Mouse (Mus musculus) intestine, postnatal 0 days (tissue): Measurements from ENCODE around the gene Surf1. TPM values are rescaled to one million over a fixed set of nuclear protein-coding genes. Genes with fewer than 3 reads are reported as not detected.
A peak's percentile ranks its signal among the peaks of the same experiment; 100 is the strongest.
"Not testable (repeated sequence)": the region's sequence is repeated elsewhere in the genome, so short reads cannot be mapped to it uniquely, and the experiment has no call there.

Source experiments
- ATAC-seq: fragments of 200-750 bp; cut with Nextera tagmentation; 2 replicates; pipeline ENCODE4 v1.8.0; 2017; ENCODE audit warnings: mild to moderate bottlenecking, moderate TSS enrichment, moderate library complexity
- H3K27ac ChIP-seq: fragments of 300-500 bp; sonication (generic); 2 replicates; pipeline ENCODE4 v1.5.1; 2014; ENCODE audit warnings: mild to moderate bottlenecking, low read depth, low read length, moderate library complexity
- H3K27me3 ChIP-seq: fragments of 300-500 bp; sonication (generic); replicated peaks from 2 replicates; pipeline ENCODE4 v1.6.1; 2014; ENCODE audit warnings: low read length, mixed read lengths; ENCODE audit not compliant: control insufficient read depth, insufficient read depth
- H3K36me3 ChIP-seq: fragments of 300-500 bp; sonication (generic); 2 replicates; pipeline ENCODE4 v1.6.1; 2014; ENCODE audit warnings: mild to moderate bottlenecking, moderate library complexity; ENCODE audit not compliant: control insufficient read depth, insufficient read depth
- H3K4me1 ChIP-seq: fragments of 300-500 bp; sonication (generic); replicated peaks from 2 replicates; pipeline ENCODE4 v1.6.1; 2014; ENCODE audit warnings: antibody characterized with exemption, low read length, mixed read lengths; ENCODE audit not compliant: control insufficient read depth, insufficient read depth
- H3K4me2 ChIP-seq: fragments of 300-500 bp; sonication (generic); replicated peaks from 2 replicates; pipeline ENCODE4 v1.6.1; 2014; ENCODE audit warnings: low read depth, mild to moderate bottlenecking, moderate library complexity
- H3K4me3 ChIP-seq: fragments of 300-500 bp; sonication (generic); 2 replicates; pipeline ENCODE4 v1.5.1; 2014; ENCODE audit warnings: low read depth, low read length
- H3K9ac ChIP-seq: fragments of 300-500 bp; sonication (generic); 2 replicates; pipeline ENCODE4 v1.6.1; 2014; ENCODE audit warnings: mild to moderate bottlenecking, low read depth, low read length
- H3K9me3 ChIP-seq: fragments of 300-500 bp; sonication (generic); 2 replicates; pipeline ENCODE4 v1.6.1; 2016; ENCODE audit warnings: mixed run types; ENCODE audit not compliant: control insufficient read depth
- CTCF ChIP-seq: sonication (generic); IDR thresholded peaks from 2 replicates; pipeline ENCODE4 v1.5.1; 2016; ENCODE audit warnings: low read depth, mild to moderate bottlenecking, control low read depth, antibody characterized with exemption, moderate library complexity
- WGBS: fragments of 180-500 bp; shearing (Covaris S2); extraction: QIAGEN DNeasy Blood & Tissue Kit; methylation state at CpG from one replicate; pipeline ENCODE4 v1.1.7; 2014; 5-methylcytosine and 5-hydroxymethylcytosine counted together
- polyA plus RNA-seq: library from polyadenylated mRNA; unstranded; fragments of >200 nt; fragmentation: Nextera tagmentation; extraction: Ambion mirVana; gene quantifications from 2 replicates; pipeline ENCODE4 v1.2.1, GENCODE M21; 2015

Gene Surf1
- polyA plus RNA-seq, 1 experiment from 2014 or later: 65.3 TPM

DNA sequence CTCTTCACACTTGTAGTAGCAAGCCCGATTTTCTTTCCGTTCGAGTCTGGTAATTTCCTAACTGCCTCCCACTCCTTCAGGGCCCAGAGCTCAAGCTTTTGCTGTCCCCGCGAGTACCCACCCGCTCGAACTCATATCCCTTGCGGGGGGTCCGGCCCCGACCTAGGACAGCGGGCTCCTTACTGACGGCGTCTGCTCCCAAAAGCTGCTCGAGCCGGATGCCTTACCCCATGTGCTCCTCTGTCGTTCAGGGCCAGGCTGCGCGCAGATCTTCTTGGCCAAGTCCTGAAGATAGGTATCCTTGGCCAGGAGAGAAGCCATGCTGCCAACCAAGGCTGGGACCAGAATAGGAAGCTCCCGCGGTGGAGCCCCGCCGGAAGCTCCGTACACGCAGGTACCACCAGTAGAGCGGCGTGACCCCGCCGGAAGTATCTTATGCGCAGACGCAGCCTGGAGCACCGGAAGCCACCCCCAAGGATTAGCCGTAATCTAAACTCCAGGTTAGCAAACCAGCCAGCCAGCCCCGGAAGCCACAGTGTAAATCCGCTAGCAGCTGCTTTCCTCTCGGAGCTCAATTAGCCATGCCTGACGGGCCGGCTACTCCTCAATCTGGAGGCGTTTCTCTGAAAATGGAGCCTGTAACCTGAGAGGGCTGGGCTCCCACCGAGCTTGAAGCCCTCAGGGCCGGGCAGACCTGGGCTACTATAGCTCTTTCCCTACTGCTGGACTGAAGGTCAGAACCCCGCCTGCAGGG, 13.7 kb downstream of the Surf1 start, which contains the start of gene Surf6:
Gene Surf6 (minus strand): TSS at position 413 of the 754 bp plus-strand sequence.
- TF ChIP-seq CTCF: no peak
- Histone ChIP-seq H3K36me3 (peaks cover 37% of the 10 kb centered on the region), H3K27ac (peak within 1 kb of the TSS; percentile 84), H3K27me3 (no peaks in the 10 kb centered on the region), H3K4me1 (peaks cover 7% of the 10 kb centered on the region; the same call in 1 of the 2 replicates), H3K9ac (peak within 1 kb of the TSS; percentile 71), H3K9me3 (no peaks in the 10 kb centered on the region), H3K4me2 (peak within 1 kb of the TSS; percentile 89), H3K4me3 (peak within 1 kb of the TSS; percentile 79)
- under 1% methylated on average over 41 of the region's 41 CpGs for WGBS
- peak; percentile 94 for ATAC-seq

DNA sequence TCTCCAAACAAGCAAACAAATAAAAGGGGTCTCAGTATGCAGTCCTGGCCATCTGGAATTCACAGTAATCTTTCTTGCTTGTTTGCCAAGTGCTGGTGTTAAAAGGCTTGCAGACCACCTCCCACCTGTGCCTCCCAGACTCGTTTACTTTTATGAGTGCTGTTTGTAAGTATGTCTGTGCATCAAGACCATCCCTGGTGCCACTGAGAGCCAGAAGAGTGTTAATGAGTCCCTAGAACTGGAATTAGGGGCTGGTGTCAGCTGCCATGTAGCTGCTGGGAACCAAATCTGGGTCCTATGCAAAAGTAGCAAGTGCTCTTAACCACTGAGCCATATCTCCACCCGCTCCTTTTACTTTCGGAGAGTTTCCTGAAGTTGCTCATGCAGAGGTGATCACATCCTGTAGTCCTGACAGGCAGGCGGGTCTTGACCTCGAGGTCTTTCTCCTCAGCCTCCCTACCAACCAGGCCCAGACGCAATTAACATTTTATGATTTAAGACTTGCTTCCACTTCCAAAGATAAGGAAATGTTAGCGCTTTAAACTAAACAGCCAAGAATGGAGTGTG, 14.4 kb downstream of the Surf1 start:
- Histone ChIP-seq H3K9me3 (no peaks in the 10 kb centered on the region), H3K4me2 (peak overlapping the region; percentile 89), H3K36me3 (peaks cover 43% of the 10 kb centered on the region), H3K27ac (peak overlapping the region; percentile 84), H3K4me3 (peak overlapping the region; percentile 79), H3K9ac (peak overlapping the region; percentile 71), H3K27me3 (no peaks in the 10 kb centered on the region), H3K4me1 (peaks cover 7% of the 10 kb centered on the region; the same call in 1 of the 2 replicates)
- TF ChIP-seq CTCF: no peak
- ATAC-seq: peak; percentile 15; the same call in 1 of the 2 replicates
- 3% methylated on average over 7 of the region's 7 CpGs for WGBS

DNA sequence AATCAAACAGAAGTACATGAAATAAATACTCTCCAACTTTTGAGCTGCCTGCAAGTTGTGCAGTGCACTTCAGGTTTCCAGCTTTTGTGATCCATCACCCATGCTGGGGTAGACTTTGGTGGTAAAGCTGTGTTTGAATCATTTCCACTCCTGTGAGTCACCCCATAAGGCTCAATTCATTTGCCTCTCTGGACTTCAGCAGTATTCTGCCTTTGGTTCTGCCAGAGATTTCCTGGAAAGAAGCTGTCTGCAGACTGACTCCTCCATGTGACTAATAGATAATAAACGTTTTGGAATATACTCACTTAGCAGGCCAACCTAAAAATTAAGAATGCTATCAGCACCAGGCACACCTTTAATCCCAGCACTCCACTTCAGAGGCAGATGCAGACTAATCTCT, 15.6 kb downstream of the Surf1 start:
- 54% methylated on average over 1 of the region's 1 CpGs for WGBS
- no peaks in the 10 kb centered on the region for H3K27me3 ChIP-seq
- no peak overlapping the region for H3K9ac ChIP-seq
- H3K4me1 ChIP-seq: peaks cover 7% of the 10 kb centered on the region; the same call in 1 of the 2 replicates
- TF ChIP-seq CTCF: no peak
- no peak overlapping the region for H3K4me2 ChIP-seq
- H3K27ac ChIP-seq: no peak overlapping the region
- H3K4me3 ChIP-seq: no peak overlapping the region
- no peak for ATAC-seq
- H3K36me3 ChIP-seq: peaks cover 43% of the 10 kb centered on the region
- no peaks in the 10 kb centered on the region for H3K9me3 ChIP-seq

DNA sequence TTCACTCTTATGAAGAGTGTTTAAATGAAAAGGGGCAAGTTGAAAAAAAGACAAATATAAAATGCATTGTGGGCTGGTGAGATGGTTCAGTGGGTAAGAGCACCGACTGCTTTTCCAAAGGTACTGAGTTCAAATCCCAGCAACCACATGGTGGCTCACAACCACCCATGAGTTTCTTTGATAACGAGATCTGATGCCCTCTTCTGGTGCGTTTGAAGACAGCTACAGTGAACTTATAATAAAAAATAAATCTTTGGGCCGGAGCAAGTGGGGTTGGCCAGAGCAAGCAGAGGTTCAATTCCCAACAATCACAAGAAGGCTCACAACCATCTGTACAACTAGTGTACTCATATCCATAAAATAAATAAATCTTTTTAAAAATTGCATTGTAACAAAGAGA, 20.4 kb downstream of the Surf1 start:
- WGBS: 85% methylated on average over 4 of the region's 4 CpGs
- H3K36me3 ChIP-seq: peaks cover 73% of the 10 kb centered on the region
- no peak for ATAC-seq
- no peaks in the 10 kb centered on the region for H3K9me3 ChIP-seq
- H3K9ac ChIP-seq: no peak overlapping the region
- H3K4me3 ChIP-seq: no peak overlapping the region
- H3K4me2 ChIP-seq: no peak overlapping the region
- no peak for TF ChIP-seq CTCF
- H3K27ac ChIP-seq: no peak overlapping the region
- no peaks in the 10 kb centered on the region for H3K4me1 ChIP-seq
- no peaks in the 10 kb centered on the region for H3K27me3 ChIP-seq

DNA sequence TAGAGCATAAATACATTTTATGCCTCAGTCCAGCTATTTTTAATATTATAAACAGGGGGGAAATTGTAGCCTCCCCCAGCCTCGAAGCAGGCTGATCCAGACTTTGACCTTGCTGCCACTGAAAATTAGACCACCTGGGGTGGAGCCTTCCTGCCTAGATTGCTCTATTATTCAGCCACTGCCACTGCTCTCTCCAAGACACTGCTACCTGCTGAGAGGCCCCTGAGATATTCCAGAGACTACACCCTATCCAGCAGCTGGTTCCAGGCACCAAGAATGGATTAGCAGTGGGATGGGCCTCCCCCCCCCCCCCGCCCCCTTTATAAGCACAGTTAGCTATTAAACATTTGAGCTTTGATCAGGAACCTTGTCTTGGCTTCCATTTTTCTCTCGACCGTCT, 30.2 kb downstream of the Surf1 start:
- not testable (repeated sequence) for H3K27ac ChIP-seq, H3K4me3 ChIP-seq, H3K4me2 ChIP-seq, H3K4me1 ChIP-seq, ATAC-seq, H3K9ac ChIP-seq, H3K9me3 ChIP-seq, H3K27me3 ChIP-seq
- peaks cover 20% of the 10 kb centered on the region for H3K36me3 ChIP-seq
- WGBS: 72% methylated on average over 4 of the region's 4 CpGs

DNA sequence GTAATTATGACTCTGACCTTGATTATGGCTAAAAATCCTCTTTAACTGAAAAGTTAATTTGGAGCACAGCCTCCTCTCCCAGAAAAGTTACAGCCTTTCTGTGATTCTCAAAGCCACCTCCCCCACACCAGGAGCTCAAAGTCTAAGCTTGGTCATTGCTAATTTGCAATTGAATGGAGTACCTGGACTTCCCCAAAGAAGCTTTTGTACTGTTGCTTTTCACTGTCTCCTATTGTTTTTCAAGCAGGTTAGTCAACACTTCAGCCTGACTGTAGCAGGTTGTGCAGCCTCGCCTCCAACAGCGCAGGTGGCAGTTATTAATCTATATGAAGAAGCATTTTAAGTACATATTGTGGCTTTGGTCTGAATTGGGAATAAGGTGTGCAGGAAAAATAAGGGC, 30.8 kb downstream of the Surf1 start:
- not testable (repeated sequence) for H3K4me3 ChIP-seq, H3K4me2 ChIP-seq, H3K27me3 ChIP-seq, H3K4me1 ChIP-seq, H3K27ac ChIP-seq, H3K9ac ChIP-seq, H3K9me3 ChIP-seq, ATAC-seq
- H3K36me3 ChIP-seq: peaks cover 13% of the 10 kb centered on the region
- 88% methylated on average over 2 of the region's 2 CpGs for WGBS
